12 mouse cellular contexts compared by ENCODE assay signal in genomic region chr17:66401596-66402265, GRCm38 (mm10). TPM values are rescaled to one million over a fixed set of nuclear protein-coding genes. Genes with fewer than 3 reads are reported as not detected.
DNase-seq lines count a peak whose midpoint lies in the region; ATAC-seq and TF ChIP-seq lines count a peak whose summit lies in the region.
"Had no signal": no experiment of that assay in that cellular context is flagged by ENCODE, and none has a peak within 500 bp of the region (broad histone marks: within the 10 kb centered on the region; RNA-seq: fewer than 3 reads in every experiment).

No protein-coding gene starts in this region.

- TF ChIP-seq POLR2A in cerebellum, adult 2 months (IDR thresholded peaks at IDR 0.05; ENCODE audit: borderline replicate concordance, insufficient read depth, low read length) = no peak

- H3K4me3 ChIP-seq in kidney, embryonic 16.5 days (ENCODE audit: low read length) = no peak overlapping the region
- peak overlapping the region; percentile 14 for H3K4me3 ChIP-seq in cerebellum, adult 2 months (replicated peaks; ENCODE audit: insufficient read depth, low read depth, low read length)
- no peak overlapping the region for H3K4me3 ChIP-seq in forebrain, embryonic 16.5 days (replicated peaks; ENCODE audit: low read length)
- H3K4me3 ChIP-seq in midbrain, postnatal 0 days (ENCODE audit: low read depth, low read length) = no peak overlapping the region
- no peak overlapping the region for H3K4me3 ChIP-seq in left cerebral cortex, adult 2 months
- H3K4me3 ChIP-seq: heart, embryonic 13.5 days had no signal

- no peak overlapping the region; the same call in 1 of the 2 replicates for H3K27ac ChIP-seq in kidney, embryonic 16.5 days (ENCODE audit: low read length)
- H3K27ac ChIP-seq in cerebellum, adult 2 months (ENCODE audit: insufficient read depth, low read length) = peak overlapping the region; percentile 76
- no peak overlapping the region for H3K27ac ChIP-seq in forebrain, embryonic 16.5 days (ENCODE audit: low read length)
- peak overlapping the region; percentile 18; the same call in 1 of the 2 replicates for H3K27ac ChIP-seq in midbrain, postnatal 0 days (ENCODE audit: low read depth, low read length)
- no peak overlapping the region for H3K27ac ChIP-seq in left cerebral cortex, adult 2 months
- H3K27ac ChIP-seq: heart, embryonic 13.5 days; macrophage had no signal

- intact Hi-C loops in left cerebral cortex, adult 2 months (cut with DNase I) = no loop called here

- no peak for ATAC-seq in kidney, embryonic 16.5 days (ENCODE audit: low FRiP score, low TSS enrichment)
- ATAC-seq in forebrain, embryonic 16.5 days = peak; percentile 64
- no peak for ATAC-seq in midbrain, postnatal 0 days (ENCODE audit: low FRiP score)

- no peaks in the 10 kb centered on the region for H3K36me3 ChIP-seq in kidney, embryonic 16.5 days (ENCODE audit: insufficient read depth, low read length)
- H3K36me3 ChIP-seq in forebrain, embryonic 16.5 days (ENCODE audit: control insufficient read depth, insufficient read depth) = no peaks in the 10 kb centered on the region
- no peaks in the 10 kb centered on the region for H3K36me3 ChIP-seq in midbrain, postnatal 0 days (ENCODE audit: insufficient read depth, low read length)
- H3K36me3 ChIP-seq: heart, embryonic 13.5 days had no signal

- peaks cover 15% of the 10 kb centered on the region for H3K4me1 ChIP-seq in kidney, embryonic 16.5 days (ENCODE audit: insufficient read depth, low read length)
- H3K4me1 ChIP-seq in cerebellum, adult 2 months (ENCODE audit: control insufficient read depth, insufficient read depth, low read length) = peaks cover 49% of the 10 kb centered on the region
- peaks cover 22% of the 10 kb centered on the region for H3K4me1 ChIP-seq in forebrain, embryonic 16.5 days (replicated peaks; ENCODE audit: control insufficient read depth, insufficient read depth, low read length)
- peaks cover 15% of the 10 kb centered on the region for H3K4me1 ChIP-seq in midbrain, postnatal 0 days (ENCODE audit: insufficient read depth, low read length)

- TF ChIP-seq CTCF in cerebellum, adult 2 months (IDR thresholded peaks at IDR 0.05; ENCODE audit: borderline replicate concordance, insufficient read depth, low read depth, low read length) = no peak
- no peak for TF ChIP-seq CTCF in midbrain, postnatal 0 days (IDR thresholded peaks at IDR 0.05)
- no peak for TF ChIP-seq CTCF in left cerebral cortex, adult 2 months (IDR thresholded peaks at IDR 0.05)

- H3K4me2 ChIP-seq in kidney, embryonic 16.5 days (replicated peaks; ENCODE audit: low read depth, low read length) = no peak overlapping the region
- H3K4me2 ChIP-seq in forebrain, embryonic 16.5 days (ENCODE audit: low read length) = peak overlapping the region; percentile 5; the same call in 1 of the 2 replicates
- no peak overlapping the region for H3K4me2 ChIP-seq in midbrain, postnatal 0 days (ENCODE audit: low read depth, low read length, poor library complexity, severe bottlenecking)
- H3K4me2 ChIP-seq: heart, embryonic 13.5 days had no signal

- H3K9ac ChIP-seq in kidney, embryonic 16.5 days (replicated peaks; ENCODE audit: low read length) = no peak overlapping the region
- no peak overlapping the region for H3K9ac ChIP-seq in forebrain, embryonic 16.5 days (replicated peaks; ENCODE audit: low read depth, low read length)
- no peak overlapping the region; the same call in 1 of the 2 replicates for H3K9ac ChIP-seq in midbrain, postnatal 0 days (replicated peaks; ENCODE audit: low read length, poor library complexity, severe bottlenecking)
- H3K9ac ChIP-seq: heart, embryonic 13.5 days had no signal

- WGBS in kidney, embryonic 16.5 days = 53% methylated on average over 9 of the region's 9 CpGs
- WGBS in cerebellum, adult 2 months = 5% methylated on average over 9 of the region's 9 CpGs
- 3% methylated on average over 9 of the region's 9 CpGs for WGBS in forebrain, embryonic 16.5 days
- 37% methylated on average over 9 of the region's 9 CpGs for WGBS in midbrain, postnatal 0 days

- H3K27me3 ChIP-seq in kidney, embryonic 16.5 days (ENCODE audit: insufficient read depth, low read length) = no peaks in the 10 kb centered on the region
- H3K27me3 ChIP-seq in cerebellum, adult 2 months (ENCODE audit: control insufficient read depth, insufficient read depth, low read length) = no peaks in the 10 kb centered on the region
- H3K27me3 ChIP-seq in forebrain, embryonic 16.5 days (replicated peaks; ENCODE audit: control insufficient read depth, insufficient read depth, low read length) = no peaks in the 10 kb centered on the region
- H3K27me3 ChIP-seq in midbrain, postnatal 0 days (ENCODE audit: insufficient read depth, low read length) = no peaks in the 10 kb centered on the region
- H3K27me3 ChIP-seq: heart, embryonic 13.5 days had no signal

- peak; percentile 3 for DNase-seq in kidney, adult 11 months
- DNase-seq in cerebellum, adult 2 months = peak; percentile 81 to 95
- peak; percentile 57 for DNase-seq in midbrain, postnatal 0 days (ENCODE audit: low spot score)
- no peak for DNase-seq in layer of hippocampus, adult 9-11 months
- DNase-seq in left cerebral cortex, adult 2 months (ENCODE audit: extremely low spot score in 1 of 2, low spot score in 2 of 2) = no peak
- no peak for DNase-seq in heart, adult 9 months (ENCODE audit: low spot score in 2 of 2)
- DNase-seq: kidney, adult 9 months; left cerebral cortex, postnatal 4 days had no signal

- H3K9me3 ChIP-seq in kidney, embryonic 16.5 days (ENCODE audit: low read length) = no peaks in the 10 kb centered on the region
- H3K9me3 ChIP-seq in forebrain, embryonic 16.5 days (ENCODE audit: control insufficient read depth, low read length) = no peaks in the 10 kb centered on the region
- H3K9me3 ChIP-seq in midbrain, postnatal 0 days (ENCODE audit: low read length) = no peaks in the 10 kb centered on the region
- H3K9me3 ChIP-seq: heart, embryonic 13.5 days had no signal

RNA-seq across cellular contexts. Expression of gene Mtcl1, which starts 47.8 kb away (rescaled TPM):
- polyA plus RNA-seq in kidney, embryonic 16.5 days (2015; fragmentation: Nextera tagmentation; extraction: Ambion mirVana) = 5.0 and 5.2 TPM in 2 replicates
- 106 and 115 TPM in 2 replicates for polyA plus RNA-seq in cerebellum, adult 2 months (2012; rRNA removed)
- polyA plus RNA-seq in forebrain, embryonic 16.5 days (2015; fragmentation: Nextera tagmentation; extraction: Ambion mirVana) = 33.1 and 44.3 TPM in 2 replicates
- 15.7 and 25.2 TPM in 2 replicates for total RNA-seq in midbrain, postnatal 0 days (2014; rRNA removed)
- polyA plus RNA-seq in midbrain, postnatal 0 days (2015; fragmentation: Nextera tagmentation; extraction: Ambion mirVana) = 9.5 and 10.8 TPM in 2 replicates
- total RNA-seq in left cerebral cortex, adult 2 months (2021) = 100 to 1,000 TPM; 103 to 122 TPM
- polyA plus RNA-seq: macrophage had no signal

Comparison
In these comparisons a context has a peak if more than half of its experiments do, and no peak if none do; other contexts are left out.
1. DNase-seq: peak in kidney, adult 11 months (single experiment), cerebellum, adult 2 months (2 of 2) and midbrain, postnatal 0 days (single experiment); none in layer of hippocampus, adult 9-11 months (single experiment), left cerebral cortex, adult 2 months (0 of 2) and heart, adult 9 months (0 of 2).
2. H3K27ac ChIP-seq: peak in cerebellum, adult 2 months (single experiment) and midbrain, postnatal 0 days (single experiment); none in kidney, embryonic 16.5 days (single experiment), forebrain, embryonic 16.5 days (single experiment) and left cerebral cortex, adult 2 months (single experiment).